Mouse (Mus musculus) intestine, postnatal 0 days (tissue): Measurements from ENCODE around the gene Nudc. TPM values are rescaled to one million over a fixed set of nuclear protein-coding genes. Genes with fewer than 3 reads are reported as not detected.
A peak's percentile ranks its signal among the peaks of the same experiment; 100 is the strongest.

Experiments
- ATAC-seq: fragments of 200-750 bp; cut with Nextera tagmentation; 2 replicates; pipeline ENCODE4 v1.8.0; 2017; ENCODE audit warnings: mild to moderate bottlenecking, moderate TSS enrichment, moderate library complexity
- H3K27ac ChIP-seq: fragments of 300-500 bp; sonication (generic); 2 replicates; pipeline ENCODE4 v1.5.1; 2014; ENCODE audit warnings: mild to moderate bottlenecking, low read depth, low read length, moderate library complexity
- H3K27me3 ChIP-seq: fragments of 300-500 bp; sonication (generic); replicated peaks from 2 replicates; pipeline ENCODE4 v1.6.1; 2014; ENCODE audit warnings: low read length, mixed read lengths; ENCODE audit not compliant: control insufficient read depth, insufficient read depth
- H3K36me3 ChIP-seq: fragments of 300-500 bp; sonication (generic); 2 replicates; pipeline ENCODE4 v1.6.1; 2014; ENCODE audit warnings: mild to moderate bottlenecking, moderate library complexity; ENCODE audit not compliant: control insufficient read depth, insufficient read depth
- H3K4me1 ChIP-seq: fragments of 300-500 bp; sonication (generic); replicated peaks from 2 replicates; pipeline ENCODE4 v1.6.1; 2014; ENCODE audit warnings: antibody characterized with exemption, low read length, mixed read lengths; ENCODE audit not compliant: control insufficient read depth, insufficient read depth
- H3K4me2 ChIP-seq: fragments of 300-500 bp; sonication (generic); replicated peaks from 2 replicates; pipeline ENCODE4 v1.6.1; 2014; ENCODE audit warnings: low read depth, mild to moderate bottlenecking, moderate library complexity
- H3K4me3 ChIP-seq: fragments of 300-500 bp; sonication (generic); 2 replicates; pipeline ENCODE4 v1.5.1; 2014; ENCODE audit warnings: low read depth, low read length
- H3K9ac ChIP-seq: fragments of 300-500 bp; sonication (generic); 2 replicates; pipeline ENCODE4 v1.6.1; 2014; ENCODE audit warnings: mild to moderate bottlenecking, low read depth, low read length
- H3K9me3 ChIP-seq: fragments of 300-500 bp; sonication (generic); 2 replicates; pipeline ENCODE4 v1.6.1; 2016; ENCODE audit warnings: mixed run types; ENCODE audit not compliant: control insufficient read depth
- CTCF ChIP-seq: sonication (generic); IDR thresholded peaks from 2 replicates; pipeline ENCODE4 v1.5.1; 2016; ENCODE audit warnings: low read depth, mild to moderate bottlenecking, control low read depth, antibody characterized with exemption, moderate library complexity
- WGBS: fragments of 180-500 bp; shearing (Covaris S2); extraction: QIAGEN DNeasy Blood & Tissue Kit; methylation state at CpG from one replicate; pipeline ENCODE4 v1.1.7; 2014; 5-methylcytosine and 5-hydroxymethylcytosine counted together
- polyA plus RNA-seq: library from polyadenylated mRNA; unstranded; fragments of >200 nt; fragmentation: Nextera tagmentation; extraction: Ambion mirVana; gene quantifications from 2 replicates; pipeline ENCODE4 v1.2.1, GENCODE M21; 2015

Nudc gene
- polyA plus RNA-seq, 1 experiment from 2014 or later, result 125 TPM

DNA sequence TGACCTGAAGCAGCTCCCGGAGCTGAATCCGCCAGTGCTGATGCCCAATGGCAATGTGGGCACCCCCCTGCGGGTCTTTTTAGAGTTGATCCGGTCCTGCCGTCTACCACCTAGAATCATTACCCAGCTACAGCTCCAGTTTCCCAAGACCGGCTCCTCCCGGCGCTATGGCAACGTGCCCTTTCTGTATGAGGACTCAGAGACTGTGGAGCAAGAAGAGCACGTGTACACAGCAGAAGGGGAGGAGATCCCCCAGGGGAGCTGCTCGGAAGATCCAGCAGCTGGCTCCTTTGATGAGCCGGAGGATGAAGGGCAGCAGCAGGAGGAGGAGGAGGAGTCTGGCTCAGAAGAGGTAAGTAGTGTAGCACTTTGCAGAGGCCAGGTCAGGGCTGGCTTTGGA lies 32.2 kb upstream of the Nudc start:
- Histone ChIP-seq H3K4me2 (no peak overlapping the region), H3K9ac (no peak overlapping the region), H3K36me3 (peaks cover 46% of the 10 kb centered on the region), H3K4me1 (0 out of 2 replicates have a peak, but pooled peaks cover 3% of the 10 kb centered on the region), H3K4me3 (no peak overlapping the region), H3K27me3 (no peaks in the 10 kb centered on the region), H3K27ac (no peak overlapping the region), H3K9me3 (no peaks in the 10 kb centered on the region)
- no peak for ATAC-seq
- no peak for TF ChIP-seq CTCF
- WGBS, result 78% methylated on average over 12 of the region's 12 CpGs

DNA sequence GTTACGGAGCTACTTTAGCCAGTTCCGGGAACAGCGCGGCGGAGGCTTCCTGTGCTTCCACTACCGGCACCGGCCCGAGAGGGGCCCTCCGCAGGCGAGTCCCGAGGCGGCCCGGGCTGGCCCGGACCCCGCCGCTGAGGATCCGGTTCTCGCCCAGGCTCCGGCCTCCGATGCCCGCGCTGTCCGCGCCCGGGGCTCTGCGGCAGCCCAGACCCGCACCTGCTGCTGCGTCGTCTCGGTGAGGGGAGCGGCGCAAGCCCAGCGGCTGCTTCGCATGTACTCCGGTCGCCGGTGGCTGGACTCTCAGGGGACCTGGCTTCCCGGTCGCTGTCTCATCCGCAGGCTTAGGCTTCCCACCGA lies 29.0 kb upstream of the Nudc start:
- WGBS, result under 1% methylated on average over 39 of the region's 41 CpGs
- ATAC-seq, result peak; percentile 38

DNA sequence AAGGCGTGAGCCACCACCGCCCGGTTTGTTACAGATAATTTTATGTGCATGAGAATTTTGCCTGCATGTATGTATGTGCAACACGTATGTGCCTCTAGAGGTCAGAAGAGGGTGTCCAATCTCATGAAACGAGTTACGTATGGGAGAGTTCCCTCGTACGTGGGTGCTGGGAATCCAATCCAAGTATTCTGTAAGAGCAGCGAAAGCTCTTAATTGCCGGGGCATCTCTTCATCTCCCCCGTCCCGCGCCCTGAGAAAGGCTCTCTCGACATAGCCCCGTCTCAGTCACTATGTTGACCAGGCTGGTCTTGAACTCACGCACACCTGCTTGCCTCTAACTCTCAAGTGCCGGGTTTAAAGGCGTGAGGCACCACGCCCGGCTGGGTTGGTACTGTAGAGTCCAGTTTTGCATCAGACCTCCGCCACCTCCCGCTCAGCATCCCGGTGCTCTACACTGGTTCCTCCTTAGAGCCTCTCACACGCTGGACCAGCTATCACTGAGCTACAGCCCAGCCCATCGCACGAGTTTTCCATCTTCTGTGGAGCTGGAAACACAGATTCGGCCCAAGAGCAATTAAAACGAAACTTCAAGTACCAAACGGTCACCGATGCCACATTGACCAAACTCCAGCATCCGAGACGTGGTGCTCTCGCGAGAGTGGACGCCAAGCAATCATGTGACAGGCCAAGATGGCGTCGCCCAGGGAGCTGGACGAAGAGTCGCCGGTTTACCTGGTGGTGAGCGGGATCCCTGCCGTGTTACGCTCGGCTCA lies 28.5 kb upstream of the Nudc start, which contains the start of gene Gpatch3:
Gene Gpatch3, plus strand, starts transcription at position 676 of the 773 bp plus-strand sequence.
- Histone ChIP-seq H3K9ac (peak within 1 kb of the TSS; percentile 96), H3K4me2 (peak within 1 kb of the TSS; percentile 98), H3K4me1 (0 out of 2 replicates have a peak, but pooled peaks cover 3% of the 10 kb centered on the region), H3K27ac (peak within 1 kb of the TSS; percentile 76), H3K9me3 (no peaks in the 10 kb centered on the region), H3K36me3 (peaks cover 19% of the 10 kb centered on the region), H3K4me3 (peak within 1 kb of the TSS; percentile 92), H3K27me3 (no peaks in the 10 kb centered on the region)
- 4% methylated on average over 44 of the region's 44 CpGs for WGBS
- ATAC-seq, result peak; percentile 78
- TF ChIP-seq CTCF, result peak; percentile 59

More for the DNA sequence above, 29.0 kb upstream of the Nudc start:
- Histone ChIP-seq H3K27ac (peak overlapping the region; percentile 76), H3K4me2 (peak overlapping the region; percentile 98), H3K4me3 (peak overlapping the region; percentile 92), H3K36me3 (peaks cover 22% of the 10 kb centered on the region), H3K9ac (peak overlapping the region; percentile 96), H3K27me3 (no peaks in the 10 kb centered on the region), H3K9me3 (no peaks in the 10 kb centered on the region), H3K4me1 (0 out of 2 replicates have a peak, but pooled peaks cover 3% of the 10 kb centered on the region)
- TF ChIP-seq CTCF, result no peak

GRCm38 (mm10) chr4:133570066-133570466 lies 24.3 kb upstream of the Nudc start:
- peak; percentile 74 for ATAC-seq
- Histone ChIP-seq H3K4me2 (peak overlapping the region; percentile 43; the same call in 1 of the 2 replicates), H3K9ac (peak overlapping the region; percentile 27; the same call in 1 of the 2 replicates), H3K36me3 (no peaks in the 10 kb centered on the region), H3K4me1 (0 out of 2 replicates have a peak, but pooled peaks cover 2% of the 10 kb centered on the region), H3K4me3 (no peak overlapping the region), H3K9me3 (no peaks in the 10 kb centered on the region), H3K27me3 (no peaks in the 10 kb centered on the region), H3K27ac (peak overlapping the region; percentile 81)
- WGBS, result 20% methylated on average over 10 of the region's 10 CpGs
- no peak for TF ChIP-seq CTCF

DNA sequence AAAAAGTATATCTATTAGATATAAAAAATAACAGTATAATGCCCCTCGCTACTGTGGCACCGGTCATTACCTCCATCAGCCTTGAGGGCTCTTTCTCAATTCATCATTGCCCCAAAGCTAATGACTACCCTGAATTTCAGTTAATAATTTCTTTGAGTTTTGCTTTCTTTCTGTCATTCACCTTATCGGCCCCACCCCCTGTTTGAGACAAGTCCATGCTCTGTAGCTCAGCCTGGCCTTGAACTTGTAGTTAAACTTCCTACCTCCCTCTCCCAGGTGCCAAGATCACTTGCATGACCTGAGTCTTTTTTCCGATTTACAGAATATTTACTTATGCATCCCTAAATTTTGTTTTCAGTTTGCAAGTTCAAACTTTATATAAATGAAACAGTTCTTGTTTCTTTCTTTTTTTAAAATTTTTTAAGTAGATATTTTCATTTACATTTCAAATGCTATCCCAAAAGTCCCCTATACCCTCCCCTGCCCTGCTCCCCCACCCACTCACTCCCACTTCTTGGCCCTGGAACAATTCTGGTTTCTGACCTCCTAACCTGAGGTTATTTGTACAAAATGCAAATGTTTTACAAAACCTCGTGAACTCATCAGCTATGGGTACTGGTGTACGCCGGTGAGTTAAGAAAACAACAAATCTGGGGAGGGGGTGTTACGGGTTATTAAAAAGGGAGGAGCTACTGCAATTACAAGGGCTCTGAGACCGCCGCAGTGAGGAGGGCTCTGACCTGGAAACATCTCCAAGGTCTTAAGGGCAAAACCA lies 23.7 kb upstream of the Nudc start:
- no peak for TF ChIP-seq CTCF
- Histone ChIP-seq H3K4me3 (no peak overlapping the region), H3K36me3 (no peaks in the 10 kb centered on the region), H3K27me3 (no peaks in the 10 kb centered on the region), H3K9ac (peak overlapping the region; percentile 27; the same call in 1 of the 2 replicates), H3K9me3 (no peaks in the 10 kb centered on the region), H3K4me2 (peak overlapping the region; percentile 43; the same call in 1 of the 2 replicates), H3K27ac (peak overlapping the region; percentile 81), H3K4me1 (no peaks in the 10 kb centered on the region)
- ATAC-seq, result peak; percentile 28
- 39% methylated on average over 10 of the region's 10 CpGs for WGBS

DNA sequence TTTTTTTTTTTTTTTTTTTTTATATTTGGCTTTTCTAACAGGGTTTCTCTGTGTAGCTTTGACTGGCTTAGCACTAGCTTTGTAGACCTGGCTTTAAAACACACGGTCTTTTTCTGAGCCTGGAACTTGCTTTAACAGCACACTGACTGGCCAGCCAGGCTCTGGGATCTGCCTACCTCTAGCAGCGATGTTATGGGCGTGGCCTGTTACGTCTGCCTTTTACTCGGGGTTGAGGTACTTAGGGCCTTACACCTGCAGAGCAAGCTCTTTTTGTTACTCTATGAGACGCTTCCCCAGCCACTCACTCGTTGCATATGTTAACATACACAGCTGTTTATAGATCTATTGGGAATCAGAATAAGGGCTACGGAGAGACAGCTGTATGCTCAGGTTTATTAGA lies 21.5 kb upstream of the Nudc start:
- Histone ChIP-seq H3K27me3 (no peaks in the 10 kb centered on the region), H3K9ac (no peak overlapping the region), H3K4me1 (no peaks in the 10 kb centered on the region), H3K4me2 (no peak overlapping the region), H3K9me3 (no peaks in the 10 kb centered on the region), H3K4me3 (no peak overlapping the region), H3K36me3 (no peaks in the 10 kb centered on the region), H3K27ac (no peak overlapping the region)
- WGBS, result 23% methylated on average over 8 of the region's 8 CpGs
- ATAC-seq, result no peak
- TF ChIP-seq CTCF, result no peak
